Mouse (Mus musculus) kidney, adult 11 months (tissue): ENCODE measurements around the gene Susd3.

ENCODE experiments used
- DNase-seq: peaks from one replicate; pipeline ENCODE4 v3.0.0; 2022

The Susd3 gene

GRCm38 (mm10) chr13:49246011-49246410, 2.5 kb downstream of the Susd3 start:
- DNase-seq, result peak; percentile 61

- peak; percentile 91 for DNase-seq
Measured at GRCm38 (mm10) chr13:49245251-49245650, 3.3 kb downstream of the Susd3 start.

- DNase-seq, result no peak
Measured at GRCm38 (mm10) chr13:49243492-49243891, 5.0 kb downstream of the Susd3 start.

GRCm38 (mm10) chr13:49242321-49243065, 6.0 kb downstream of the Susd3 start:
- DNase-seq, result no peak

GRCm38 (mm10) chr13:49238737-49239136, 9.8 kb downstream of the Susd3 start:
- DNase-seq, result no peak

- no peak for DNase-seq
Measured at GRCm38 (mm10) chr13:49237617-49238016, 10.9 kb downstream of the Susd3 start.

GRCm38 (mm10) chr13:49234711-49235110, 13.8 kb downstream of the Susd3 start:
- no peak for DNase-seq

DNA sequence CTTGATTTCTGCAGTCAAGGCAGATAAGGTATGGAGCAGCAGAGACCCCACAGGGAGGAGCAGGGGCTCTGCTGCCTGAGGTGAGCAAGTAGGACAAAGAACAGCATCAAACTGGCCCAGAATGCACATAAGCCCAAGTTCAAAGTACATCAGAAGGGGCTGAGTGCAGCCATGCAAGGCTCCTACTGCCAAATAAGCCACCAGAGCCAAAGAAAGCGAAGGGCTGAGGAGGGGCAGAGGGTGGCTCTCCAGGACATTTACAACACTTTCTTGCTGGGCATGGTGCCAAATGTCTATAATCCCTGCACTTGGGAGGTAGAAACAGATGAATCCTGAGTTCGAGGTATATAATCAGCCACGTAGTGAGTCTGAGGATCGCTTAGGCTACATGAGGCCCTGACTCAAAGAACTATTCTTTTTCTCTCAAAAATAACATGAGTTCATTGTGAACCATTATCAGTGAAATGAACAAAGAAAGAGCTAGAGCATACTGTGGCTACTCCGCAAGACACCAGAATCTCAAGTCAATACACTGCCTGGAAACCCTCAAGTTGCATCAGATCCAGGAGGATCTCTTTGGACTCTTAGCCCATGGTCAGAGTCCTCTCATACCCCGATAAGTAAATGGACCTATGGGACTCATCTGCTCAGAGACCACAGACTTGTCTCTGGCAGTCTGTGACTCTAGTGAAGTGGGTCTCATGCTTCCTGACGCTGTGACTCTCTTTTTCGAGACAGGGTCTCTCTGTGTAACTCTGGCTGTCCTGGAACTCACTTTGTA, 14.5 kb downstream of the Susd3 start:
- DNase-seq, result peak; percentile 82

GRCm38 (mm10) chr13:49225633-49226032, 22.9 kb downstream of the Susd3 start:
- DNase-seq, result no peak

GRCm38 (mm10) chr13:49225159-49225558, 23.3 kb downstream of the Susd3 start:
- no peak for DNase-seq

GRCm38 (mm10) chr13:49224729-49225128, 23.8 kb downstream of the Susd3 start:
- no peak for DNase-seq

GRCm38 (mm10) chr13:49224314-49224713, 24.2 kb downstream of the Susd3 start:
- peak; percentile 73 for DNase-seq

- DNase-seq, result no peak
Measured at GRCm38 (mm10) chr13:49220912-49221311, 27.6 kb downstream of the Susd3 start.

GRCm38 (mm10) chr13:49219367-49219766, 29.1 kb downstream of the Susd3 start:
- no peak for DNase-seq

DNA sequence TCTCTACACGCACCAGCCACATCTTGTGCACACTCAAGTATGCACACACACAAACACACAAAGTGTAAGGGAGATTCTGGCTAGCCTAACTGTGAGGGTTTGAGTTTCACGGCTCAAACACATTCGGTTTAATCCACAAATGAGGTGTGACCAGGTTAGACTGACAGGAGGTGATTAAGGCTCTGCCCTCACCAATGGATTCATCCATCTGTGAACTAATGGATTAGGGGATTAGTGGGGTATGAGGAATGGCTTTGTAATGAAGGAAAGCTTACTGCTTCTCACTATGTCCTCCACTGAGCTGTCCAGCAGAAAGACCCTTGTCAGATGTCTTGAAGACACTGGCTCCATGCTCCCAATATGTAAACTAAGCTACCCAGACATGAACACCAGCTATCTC, 29.9 kb downstream of the Susd3 start:
- no peak for DNase-seq

GRCm38 (mm10) chr13:49216808-49217561, 31.5 kb downstream of the Susd3 start:
- no peak for DNase-seq

GRCm38 (mm10) chr13:49216220-49216552, 32.3 kb downstream of the Susd3 start:
- no peak for DNase-seq

DNA sequence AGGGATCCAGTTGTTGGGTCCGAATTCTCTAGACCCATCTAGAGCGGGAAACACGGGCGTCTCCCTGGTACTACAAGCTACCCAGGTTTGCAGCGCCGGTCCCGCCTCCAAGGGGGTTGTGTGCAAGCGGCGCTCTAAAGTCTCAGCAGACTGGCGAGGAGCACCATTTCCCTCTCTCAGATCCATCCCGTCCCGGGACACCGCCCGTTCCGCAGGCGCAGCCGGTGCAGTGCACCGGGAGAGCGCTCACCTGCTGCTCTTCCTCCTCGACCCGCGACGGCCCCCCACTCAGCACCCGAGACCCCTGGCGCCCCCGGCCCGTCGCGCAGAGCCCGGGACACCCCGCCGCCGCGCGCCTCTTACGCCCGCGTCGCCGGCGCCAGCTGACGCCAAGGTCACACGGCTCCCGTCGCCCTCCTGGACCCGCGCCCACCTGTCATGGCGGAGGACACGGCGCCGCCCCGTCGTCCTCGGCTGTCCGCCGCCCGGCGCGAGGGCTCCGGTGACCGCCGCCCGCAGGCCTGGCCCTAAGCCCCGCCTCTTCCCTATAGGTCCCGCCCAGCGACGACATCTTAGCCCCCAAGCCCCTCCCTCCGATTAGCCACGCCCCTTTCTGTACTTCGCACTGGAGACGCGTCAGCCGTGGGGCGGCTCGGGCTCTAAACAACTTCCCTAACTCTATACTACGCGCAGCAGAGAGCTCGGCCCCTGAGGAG, 32.8 kb downstream of the Susd3 start, which contains the start of gene Card19:
Gene Card19, minus strand, starts transcription at position 534 of the 716 bp plus-strand sequence.
- DNase-seq, result peak; percentile 95

- no peak for DNase-seq
Measured at GRCm38 (mm10) chr13:49215128-49215503, 33.4 kb downstream of the Susd3 start.

GRCm38 (mm10) chr13:49214454-49214853, 34.1 kb downstream of the Susd3 start:
- no peak for DNase-seq

DNA sequence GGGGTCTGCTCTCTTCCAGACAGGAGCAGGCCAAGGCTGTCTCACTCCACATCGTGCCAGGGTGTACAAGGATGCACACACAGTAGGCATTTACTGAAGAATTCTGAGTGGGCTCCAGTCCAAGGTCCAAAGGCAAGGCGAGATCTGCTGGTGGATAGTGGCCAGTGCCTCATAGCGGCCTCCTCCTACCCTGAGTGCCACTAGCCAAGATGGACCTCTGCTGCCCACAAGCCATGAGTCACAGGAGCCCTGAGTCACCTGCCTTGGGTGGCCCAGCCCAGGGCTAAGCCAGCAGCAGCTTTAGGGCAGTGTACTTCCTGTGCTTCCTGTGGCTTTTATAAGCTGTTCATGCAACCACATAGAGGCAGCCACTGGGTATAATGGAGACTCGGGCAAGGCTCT, 35.0 kb downstream of the Susd3 start:
- peak; percentile 50 for DNase-seq

- DNase-seq, result no peak
Measured at GRCm38 (mm10) chr13:49212711-49213500, 35.6 kb downstream of the Susd3 start.
